Mouse (Mus musculus) brain, embryonic 14.5 days (tissue): ENCODE results near the gene Tmem56.

Experiments used
- CTCF ChIP-seq: fragments of 200-500 bp; IDR thresholded peaks from 2 replicates; pipeline ENCODE4 v1.5.1; 2012; ENCODE audit warnings: inconsistent platforms, mild to moderate bottlenecking, moderate library complexity, borderline replicate concordance; ENCODE audit not compliant: insufficient read depth, insufficient read length; ENCODE audit errors: extremely low read depth
- POLR2A ChIP-seq: fragments of 200-500 bp; IDR thresholded peaks from 2 replicates; pipeline ENCODE4 v1.6.1; 2012; ENCODE audit warnings: mild to moderate bottlenecking, inconsistent platforms, borderline replicate concordance; ENCODE audit not compliant: poor library complexity, insufficient read depth, insufficient read length, severe bottlenecking; ENCODE audit errors: extremely low read depth

- no peak for TF ChIP-seq CTCF
- no peak for TF ChIP-seq POLR2A
Observed at GRCm38 (mm10) chr3:121277009-121277408, 5.9 kb downstream of the Tmem56 start.
